ENCODE assay signal across 26 mouse cellular contexts in genomic region chr6:115955169-115955568, GRCm38 (mm10). TPM values are rescaled to one million over a fixed set of nuclear protein-coding genes. Genes with fewer than 3 reads are reported as not detected.
DNase-seq lines count a peak whose midpoint lies in the region; ATAC-seq and TF ChIP-seq lines count a peak whose summit lies in the region.
"Had no signal": no experiment of that assay in that cellular context is flagged by ENCODE, and none has a peak within 500 bp of the region (broad histone marks: within the 10 kb centered on the region; RNA-seq: fewer than 3 reads in every experiment).

No protein-coding gene starts in this region.

- DNase-seq in cerebellum, postnatal 4 days (ENCODE audit: low spot score in 2 of 2), result no peak
- DNase-seq in lung, adult 18-20 months, result no peak
- DNase-seq in cerebellum, adult 8-10 months, result peak; percentile 56
- DNase-seq in embryonic facial prominence, embryonic 10.5 days (ENCODE audit: low spot score), result no peak
- no peak for DNase-seq in forebrain, postnatal 0 days
- no peak for DNase-seq in kidney, postnatal 36 days
- DNase-seq: adrenal gland, postnatal 10 days; gastrocnemius, postnatal 14 days; heart, postnatal 10 days; kidney, adult 8-10 months; lung, adult 2 months; midbrain, embryonic 14.5 days; thymus, adult 18-20 months; thymus, postnatal 4 days had no signal

- no peak overlapping the region for H3K4me3 ChIP-seq in lung, embryonic 16.5 days (ENCODE audit: low read length)
- no peak overlapping the region for H3K4me3 ChIP-seq in embryonic facial prominence, embryonic 10.5 days
- H3K4me3 ChIP-seq in forebrain, postnatal 0 days (ENCODE audit: low read depth, low read length), result no peak overlapping the region
- H3K4me3 ChIP-seq: forebrain, embryonic 10.5 days had no signal

- ATAC-seq in cerebellum, adult (ENCODE audit: insufficient number of reproducible peaks, low FRiP score, low TSS enrichment), result peak; percentile 53
- ATAC-seq in lung, embryonic 16.5 days (ENCODE audit: low read depth), result no peak
- no peak for ATAC-seq in forebrain, postnatal 0 days
- ATAC-seq: Patski had no signal

- H3K27me3 ChIP-seq in lung, embryonic 16.5 days (ENCODE audit: control insufficient read depth, insufficient read depth, low read depth, low read length), result no peaks in the 10 kb centered on the region
- no peaks in the 10 kb centered on the region for H3K27me3 ChIP-seq in embryonic facial prominence, embryonic 10.5 days (replicated peaks; ENCODE audit: low read depth, poor library complexity, severe bottlenecking)
- no peaks in the 10 kb centered on the region for H3K27me3 ChIP-seq in forebrain, postnatal 0 days (ENCODE audit: insufficient read depth, low read length)
- H3K27me3 ChIP-seq: Patski had no signal

- H3K9me3 ChIP-seq in lung, embryonic 16.5 days (ENCODE audit: control insufficient read depth, low read length), result peaks cover 3% of the 10 kb centered on the region; the same call in 1 of the 2 replicates
- no peaks in the 10 kb centered on the region for H3K9me3 ChIP-seq in embryonic facial prominence, embryonic 10.5 days
- H3K9me3 ChIP-seq in forebrain, postnatal 0 days (ENCODE audit: low read length), result 0 out of 2 replicates have a peak, but pooled peaks cover 3% of the 10 kb centered on the region

- peak overlapping the region; percentile 62 for H3K27ac ChIP-seq in lung, embryonic 16.5 days (ENCODE audit: low read length)
- H3K27ac ChIP-seq in embryonic facial prominence, embryonic 10.5 days (replicated peaks), result peak overlapping the region; percentile 8; the same call in 1 of the 2 replicates
- no peak overlapping the region for H3K27ac ChIP-seq in forebrain, postnatal 0 days (ENCODE audit: low read depth, low read length)
- H3K27ac ChIP-seq: forebrain, embryonic 10.5 days had no signal

- peaks cover 6% of the 10 kb centered on the region for H3K36me3 ChIP-seq in lung, embryonic 16.5 days (ENCODE audit: control insufficient read depth, insufficient read depth, low read length)
- H3K36me3 ChIP-seq in embryonic facial prominence, embryonic 10.5 days (replicated peaks), result peaks cover 8% of the 10 kb centered on the region
- peaks cover under 1% of the 10 kb centered on the region; the same call in 1 of the 2 replicates for H3K36me3 ChIP-seq in forebrain, postnatal 0 days (ENCODE audit: insufficient read depth)
- H3K36me3 ChIP-seq: forebrain, embryonic 10.5 days had no signal

- no peak overlapping the region for H3K9ac ChIP-seq in lung, embryonic 16.5 days (ENCODE audit: low read length)
- H3K9ac ChIP-seq in forebrain, postnatal 0 days, result no peak overlapping the region

- WGBS in lung, embryonic 16.5 days, result 84% methylated on average over 4 of the region's 4 CpGs
- WGBS in embryonic facial prominence, embryonic 10.5 days, result 85% methylated on average over 4 of the region's 4 CpGs
- 71% methylated on average over 4 of the region's 4 CpGs for WGBS in forebrain, postnatal 0 days

- no peak overlapping the region for H3K4me2 ChIP-seq in lung, embryonic 16.5 days (ENCODE audit: low read depth, low read length)
- no peak overlapping the region for H3K4me2 ChIP-seq in forebrain, postnatal 0 days (ENCODE audit: low read depth)
- H3K4me2 ChIP-seq: liver, embryonic 11.5 days had no signal

- H3K4me1 ChIP-seq in lung, embryonic 16.5 days (replicated peaks; ENCODE audit: control insufficient read depth, insufficient read depth, low read length), result peaks cover 46% of the 10 kb centered on the region
- peaks cover 56% of the 10 kb centered on the region for H3K4me1 ChIP-seq in embryonic facial prominence, embryonic 10.5 days
- H3K4me1 ChIP-seq in forebrain, postnatal 0 days (ENCODE audit: insufficient read depth), result peaks cover 20% of the 10 kb centered on the region; the same call in 1 of the 2 replicates

- no peak for TF ChIP-seq CTCF in forebrain, postnatal 0 days (IDR thresholded peaks at IDR 0.05; ENCODE audit: low read depth)

RNA-seq across cellular contexts. Expression of gene H1foo, which starts 10.4 kb away (rescaled TPM):
- not detected in 2 replicates for polyA plus RNA-seq in lung, embryonic 16.5 days (2015; fragmentation: Nextera tagmentation; extraction: Ambion mirVana)
- polyA plus RNA-seq in embryonic facial prominence, embryonic 10.5 days (2016; fragmentation: Nextera tagmentation; extraction: Ambion mirVana), result not detected in 2 replicates
- not detected in 2 replicates for total RNA-seq in forebrain, postnatal 0 days (2014; rRNA removed)
- polyA plus RNA-seq in forebrain, postnatal 0 days (2015; fragmentation: Nextera tagmentation; extraction: Ambion mirVana), result not detected in 2 replicates
- total RNA-seq: adrenal gland, postnatal 10 days; gastrocnemius, postnatal 14 days; heart, postnatal 10 days; left cerebral cortex, adult 18-20 months; left cerebral cortex, postnatal 36 days; megakaryocyte progenitor cell, adult 5-6 weeks had no signal
- polyA plus RNA-seq: embryonic facial prominence, embryonic 14.5 days; forebrain, embryonic 10.5 days; hindbrain, embryonic 11.5 days; liver, embryonic 11.5 days; lung, adult 2 months; midbrain, embryonic 14.5 days; neural tube, embryonic 14.5 days; Patski; small intestine, adult 2 months had no signal

RNA-seq across cellular contexts. Expression of gene Rho, which starts 23.6 kb away (rescaled TPM):
- 0.08 and 0.16 TPM in 2 replicates for polyA plus RNA-seq in lung, embryonic 16.5 days (2015; fragmentation: Nextera tagmentation; extraction: Ambion mirVana)
- 0.33 and 0.51 TPM in 2 replicates for polyA plus RNA-seq in embryonic facial prominence, embryonic 10.5 days (2016; fragmentation: Nextera tagmentation; extraction: Ambion mirVana)
- 0.23 and 0.57 TPM in 2 replicates for total RNA-seq in forebrain, postnatal 0 days (2014; rRNA removed)
- polyA plus RNA-seq in forebrain, postnatal 0 days (2015; fragmentation: Nextera tagmentation; extraction: Ambion mirVana), result 0.08 TPM in 1 of 2 replicates, not detected in the other
- polyA plus RNA-seq: liver, embryonic 11.5 days had no signal

RNA-seq across cellular contexts. Expression of gene Plxnd1, which starts 39.6 kb away (rescaled TPM):
- 45.2 and 47.8 TPM in 2 replicates for polyA plus RNA-seq in lung, embryonic 16.5 days (2015; fragmentation: Nextera tagmentation; extraction: Ambion mirVana)
- polyA plus RNA-seq in embryonic facial prominence, embryonic 10.5 days (2016; fragmentation: Nextera tagmentation; extraction: Ambion mirVana), result 26.8 and 28.1 TPM in 2 replicates
- total RNA-seq in forebrain, postnatal 0 days (2014; rRNA removed), result 44.1 and 63.3 TPM in 2 replicates
- 16.9 and 17.6 TPM in 2 replicates for polyA plus RNA-seq in forebrain, postnatal 0 days (2015; fragmentation: Nextera tagmentation; extraction: Ambion mirVana)
